In genomic region chr12:90987259-90987658, GRCm38 (mm10) we compare ENCODE assay signal across 25 mouse cellular contexts.
DNase-seq lines count a peak whose midpoint lies in the region; ATAC-seq lines count a peak whose summit lies in the region.
"Had no signal": no experiment of that assay in that cellular context is flagged by ENCODE, and none has a peak within 500 bp of the region (broad histone marks: within the 10 kb centered on the region; RNA-seq: fewer than 3 reads in every experiment).

No protein-coding gene starts in this region.

- H3K27ac ChIP-seq in forebrain, embryonic 14.5 days (ENCODE audit: low read depth, low read length): no peak overlapping the region
- H3K27ac ChIP-seq in forebrain, embryonic 15.5 days (replicated peaks): no peak overlapping the region
- no peak overlapping the region for H3K27ac ChIP-seq in midbrain, embryonic 15.5 days
- H3K27ac ChIP-seq in midbrain, embryonic 11.5 days (ENCODE audit: low read depth, low read length): no peak overlapping the region
- H3K27ac ChIP-seq: embryonic facial prominence, embryonic 12.5 days; embryonic facial prominence, embryonic 15.5 days; forebrain, embryonic 12.5 days; heart, embryonic 15.5 days; hindbrain, embryonic 10.5 days; hindbrain, embryonic 13.5 days had no signal

- no peaks in the 10 kb centered on the region for H3K4me1 ChIP-seq in forebrain, embryonic 14.5 days (ENCODE audit: control insufficient read depth, insufficient read depth, low read length)
- H3K4me1 ChIP-seq in forebrain, embryonic 15.5 days: no peaks in the 10 kb centered on the region
- no peaks in the 10 kb centered on the region for H3K4me1 ChIP-seq in midbrain, embryonic 15.5 days
- no peaks in the 10 kb centered on the region for H3K4me1 ChIP-seq in midbrain, embryonic 11.5 days (ENCODE audit: control insufficient read depth, insufficient read depth, low read length)
- H3K4me1 ChIP-seq: embryonic facial prominence, embryonic 12.5 days; embryonic facial prominence, embryonic 15.5 days; forebrain, embryonic 12.5 days; heart, embryonic 12.5 days; heart, embryonic 15.5 days; hindbrain, embryonic 10.5 days had no signal

- peak; percentile 29 for DNase-seq in forebrain, embryonic 14.5 days (ENCODE audit: low spot score)
- no peak for DNase-seq in midbrain, embryonic 11.5 days (ENCODE audit: low spot score, missing footprints)
- peak; percentile 14 for DNase-seq in Muller cell, postnatal 12 days (ENCODE audit: inconsistent ontology term)
- DNase-seq in right cerebral cortex, postnatal 4 days: no peak
- DNase-seq: adrenal gland, postnatal 10 days; adrenal gland, postnatal 36 days; cerebellum, adult 11 months; cerebellum, adult 2 months; cerebellum, adult 9-11 months; cerebellum, postnatal 25 days; gastrocnemius, postnatal 25 days; heart, adult 18-20 months; heart, postnatal 10 days; heart, postnatal 36 days had no signal

- H3K9me3 ChIP-seq in forebrain, embryonic 14.5 days (replicated peaks; ENCODE audit: control insufficient read depth, low read length): no peaks in the 10 kb centered on the region
- H3K9me3 ChIP-seq in forebrain, embryonic 15.5 days: no peaks in the 10 kb centered on the region
- H3K9me3 ChIP-seq in midbrain, embryonic 15.5 days: no peaks in the 10 kb centered on the region
- no peaks in the 10 kb centered on the region for H3K9me3 ChIP-seq in midbrain, embryonic 11.5 days (ENCODE audit: control insufficient read depth, low read length)
- H3K9me3 ChIP-seq: embryonic facial prominence, embryonic 12.5 days; embryonic facial prominence, embryonic 15.5 days; forebrain, embryonic 12.5 days; heart, embryonic 12.5 days; heart, embryonic 15.5 days; hindbrain, embryonic 10.5 days; hindbrain, embryonic 13.5 days had no signal

- no peaks in the 10 kb centered on the region for H3K27me3 ChIP-seq in forebrain, embryonic 14.5 days (replicated peaks; ENCODE audit: control insufficient read depth, insufficient read depth, low read length)
- H3K27me3 ChIP-seq in forebrain, embryonic 15.5 days: no peaks in the 10 kb centered on the region
- H3K27me3 ChIP-seq in midbrain, embryonic 15.5 days (replicated peaks): no peaks in the 10 kb centered on the region
- H3K27me3 ChIP-seq in midbrain, embryonic 11.5 days (ENCODE audit: control insufficient read depth, insufficient read depth, low read length): no peaks in the 10 kb centered on the region
- H3K27me3 ChIP-seq: embryonic facial prominence, embryonic 12.5 days; embryonic facial prominence, embryonic 15.5 days; forebrain, embryonic 12.5 days; heart, embryonic 12.5 days; heart, embryonic 15.5 days; hindbrain, embryonic 13.5 days; Patski had no signal

- no peak overlapping the region for H3K9ac ChIP-seq in forebrain, embryonic 14.5 days (ENCODE audit: low read length)
- no peak overlapping the region for H3K9ac ChIP-seq in forebrain, embryonic 15.5 days (replicated peaks)
- H3K9ac ChIP-seq in midbrain, embryonic 15.5 days: no peak overlapping the region
- H3K9ac ChIP-seq in midbrain, embryonic 11.5 days (ENCODE audit: low read length): no peak overlapping the region
- H3K9ac ChIP-seq: embryonic facial prominence, embryonic 12.5 days; embryonic facial prominence, embryonic 15.5 days; forebrain, embryonic 12.5 days; heart, embryonic 12.5 days; heart, embryonic 15.5 days; hindbrain, embryonic 13.5 days had no signal

- no peaks in the 10 kb centered on the region for H3K36me3 ChIP-seq in forebrain, embryonic 14.5 days (ENCODE audit: control insufficient read depth, insufficient read depth, low read length)
- H3K36me3 ChIP-seq in forebrain, embryonic 15.5 days: no peaks in the 10 kb centered on the region
- H3K36me3 ChIP-seq in midbrain, embryonic 15.5 days (replicated peaks): no peaks in the 10 kb centered on the region
- no peaks in the 10 kb centered on the region for H3K36me3 ChIP-seq in midbrain, embryonic 11.5 days (ENCODE audit: control insufficient read depth, insufficient read depth, low read length)
- H3K36me3 ChIP-seq: embryonic facial prominence, embryonic 12.5 days; embryonic facial prominence, embryonic 15.5 days; forebrain, embryonic 12.5 days; heart, embryonic 12.5 days; heart, embryonic 15.5 days; hindbrain, embryonic 10.5 days; hindbrain, embryonic 13.5 days had no signal

- no peak overlapping the region for H3K4me3 ChIP-seq in forebrain, embryonic 14.5 days (ENCODE audit: low read depth, low read length)
- no peak overlapping the region for H3K4me3 ChIP-seq in forebrain, embryonic 15.5 days
- H3K4me3 ChIP-seq in midbrain, embryonic 15.5 days: no peak overlapping the region
- no peak overlapping the region for H3K4me3 ChIP-seq in midbrain, embryonic 11.5 days (ENCODE audit: low read depth, low read length)
- H3K4me3 ChIP-seq: embryonic facial prominence, embryonic 12.5 days; embryonic facial prominence, embryonic 15.5 days; forebrain, embryonic 12.5 days; heart, embryonic 12.5 days; heart, embryonic 15.5 days; hindbrain, embryonic 10.5 days; hindbrain, embryonic 13.5 days had no signal

- no peak overlapping the region for H3K4me2 ChIP-seq in forebrain, embryonic 14.5 days (ENCODE audit: low read length)
- no peak overlapping the region for H3K4me2 ChIP-seq in forebrain, embryonic 15.5 days (replicated peaks)
- H3K4me2 ChIP-seq in midbrain, embryonic 15.5 days: no peak overlapping the region
- H3K4me2 ChIP-seq in midbrain, embryonic 11.5 days: no peak overlapping the region
- H3K4me2 ChIP-seq: embryonic facial prominence, embryonic 12.5 days; embryonic facial prominence, embryonic 15.5 days; forebrain, embryonic 12.5 days; heart, embryonic 12.5 days; heart, embryonic 15.5 days; hindbrain, embryonic 13.5 days had no signal

- ATAC-seq in forebrain, embryonic 14.5 days: no peak
- no peak for ATAC-seq in forebrain, embryonic 15.5 days (replicated peaks)
- peak; percentile 82; the same call in 1 of the 2 replicates for ATAC-seq in midbrain, embryonic 15.5 days (replicated peaks)
- no peak for ATAC-seq in midbrain, embryonic 11.5 days (ENCODE audit: low FRiP score)
- ATAC-seq: hindbrain, embryonic 16.5 days had no signal

- 26% methylated on average over 6 of the region's 6 CpGs for WGBS in forebrain, embryonic 14.5 days
- WGBS in forebrain, embryonic 15.5 days: 31% methylated on average over 6 of the region's 6 CpGs
- WGBS in midbrain, embryonic 15.5 days: 52% methylated on average over 6 of the region's 6 CpGs
- 78% methylated on average over 6 of the region's 6 CpGs for WGBS in midbrain, embryonic 11.5 days

Comparison
In these comparisons a context has a peak if more than half of its experiments do, and no peak if none do; other contexts are left out.
1. DNase-seq: peak in forebrain, embryonic 14.5 days (single experiment) and Muller cell, postnatal 12 days (single experiment); none in midbrain, embryonic 11.5 days (single experiment) and right cerebral cortex, postnatal 4 days (single experiment).